Mouse (Mus musculus) midbrain, embryonic 11.5 days (tissue): ENCODE results near the gene Irf3. TPM values are rescaled to one million over a fixed set of nuclear protein-coding genes. Genes with fewer than 3 reads are reported as not detected.

Source experiments
- ATAC-seq: fragments of 200-750 bp; cut with Nextera tagmentation; 2 replicates; pipeline ENCODE4 v1.8.0; 2017; ENCODE audit warnings: moderate TSS enrichment, moderate library complexity; ENCODE audit not compliant: low FRiP score
- DNase-seq: peaks from one replicate; pipeline ENCODE4 v3.0.0; 2015; ENCODE audit warnings: low spot score; ENCODE audit errors: missing footprints
- H3K27ac ChIP-seq: fragments of 300-500 bp; sonication (generic); 2 replicates; pipeline ENCODE4 v1.5.1; 2014; ENCODE audit warnings: low read depth, low read length
- H3K27me3 ChIP-seq: fragments of 300-500 bp; sonication (generic); 2 replicates; pipeline ENCODE4 v1.6.1; 2014; ENCODE audit warnings: mild to moderate bottlenecking, low read length, moderate library complexity, mixed read lengths; ENCODE audit not compliant: control insufficient read depth, insufficient read depth
- H3K36me3 ChIP-seq: fragments of 300-500 bp; sonication (generic); 2 replicates; pipeline ENCODE4 v1.6.1; 2014; ENCODE audit warnings: mild to moderate bottlenecking, low read length, moderate library complexity, mixed read lengths; ENCODE audit not compliant: control insufficient read depth, insufficient read depth
- H3K4me1 ChIP-seq: fragments of 300-500 bp; sonication (generic); 2 replicates; pipeline ENCODE4 v1.6.1; 2014; ENCODE audit warnings: low read length; ENCODE audit not compliant: control insufficient read depth, insufficient read depth
- H3K4me2 ChIP-seq: fragments of 300-500 bp; sonication (generic); 2 replicates; pipeline ENCODE4 v1.6.1; 2014; ENCODE audit warnings: mild to moderate bottlenecking, moderate library complexity
- H3K4me3 ChIP-seq: fragments of 300-500 bp; sonication (generic); 2 replicates; pipeline ENCODE4 v1.5.1; 2014; ENCODE audit warnings: low read depth, low read length
- H3K9ac ChIP-seq: fragments of 300-500 bp; sonication (generic); 2 replicates; pipeline ENCODE4 v1.6.1; 2014; ENCODE audit warnings: low read length
- H3K9me3 ChIP-seq: fragments of 300-500 bp; sonication (generic); 2 replicates; pipeline ENCODE4 v1.6.1; 2016; ENCODE audit warnings: low read length; ENCODE audit not compliant: control insufficient read depth
- WGBS: fragments of 180-500 bp; shearing (Covaris S2); extraction: QIAGEN DNeasy Blood & Tissue Kit; methylation state at CpG from one replicate; pipeline ENCODE4 v1.1.7; 2014; 5-methylcytosine and 5-hydroxymethylcytosine counted together
- polyA plus RNA-seq: library from polyadenylated mRNA; unstranded; fragments of >200 nt; fragmentation: Nextera tagmentation; extraction: Ambion mirVana; gene quantifications from 2 replicates; pipeline ENCODE4 v1.2.1, GENCODE M21; 2014

Irf3 gene
- polyA plus RNA-seq, 1 experiment from 2014 or later: 65.9 TPM

DNA sequence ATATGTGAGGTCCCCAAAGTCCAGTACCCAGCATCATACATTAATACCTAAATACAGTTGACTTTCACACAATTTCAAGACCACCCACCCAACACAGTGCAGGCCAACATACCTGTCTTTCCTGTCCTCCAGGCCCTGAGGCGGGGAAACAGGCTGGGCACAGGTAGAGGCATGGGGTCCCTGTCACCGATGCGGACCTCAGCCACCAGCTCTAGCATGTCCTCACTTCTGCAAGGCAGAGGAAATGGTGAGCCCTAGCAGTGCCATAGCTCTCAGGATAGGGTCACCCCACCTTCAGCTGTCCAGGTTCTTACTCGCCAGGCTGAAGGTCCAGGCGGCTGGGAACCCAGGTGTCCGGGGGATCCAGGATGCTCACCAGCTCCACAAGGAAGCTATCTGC lies 14.6 kb downstream of the Irf3 start:
- H3K4me1 ChIP-seq: peaks cover 12% of the 10 kb centered on the region
- DNase-seq (no peak), ATAC-seq (no peak)
- H3K9ac ChIP-seq: no peak overlapping the region
- H3K27ac ChIP-seq: no peak overlapping the region
- H3K9me3 ChIP-seq: no peaks in the 10 kb centered on the region
- no peak overlapping the region for H3K4me2 ChIP-seq
- H3K36me3 ChIP-seq: peaks cover 35% of the 10 kb centered on the region
- no peaks in the 10 kb centered on the region for H3K27me3 ChIP-seq
- WGBS: 92% methylated on average over 6 of the region's 6 CpGs
- no peak overlapping the region for H3K4me3 ChIP-seq

DNA sequence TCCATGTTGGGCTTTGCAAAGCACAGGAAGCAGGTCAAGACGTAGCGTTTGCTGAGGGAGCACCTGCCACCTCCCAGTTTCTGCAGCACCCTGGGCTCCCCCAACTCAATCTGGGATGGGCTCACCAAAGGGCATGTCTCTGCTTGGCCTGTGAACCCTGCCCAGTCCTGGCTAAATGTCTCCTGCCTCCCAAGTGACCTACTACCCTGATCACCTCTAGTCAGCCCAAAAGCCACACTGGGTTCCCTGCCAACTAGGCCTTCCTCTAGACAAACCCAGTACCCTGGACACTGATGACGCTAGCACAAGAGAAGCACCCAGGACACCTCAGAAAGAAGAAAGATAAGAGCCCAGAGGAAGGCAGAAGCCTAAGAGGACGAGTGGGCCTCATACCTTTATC lies 15.4 kb downstream of the Irf3 start:
- Histone ChIP-seq H3K4me3 (no peak overlapping the region), H3K4me2 (no peak overlapping the region), H3K9me3 (no peaks in the 10 kb centered on the region), H3K9ac (no peak overlapping the region), H3K4me1 (peaks cover 13% of the 10 kb centered on the region), H3K36me3 (peaks cover 28% of the 10 kb centered on the region), H3K27me3 (no peaks in the 10 kb centered on the region), H3K27ac (no peak overlapping the region)
- 90% methylated on average over 4 of the region's 4 CpGs for WGBS
- DNase-seq (no peak), ATAC-seq (no peak)

DNA sequence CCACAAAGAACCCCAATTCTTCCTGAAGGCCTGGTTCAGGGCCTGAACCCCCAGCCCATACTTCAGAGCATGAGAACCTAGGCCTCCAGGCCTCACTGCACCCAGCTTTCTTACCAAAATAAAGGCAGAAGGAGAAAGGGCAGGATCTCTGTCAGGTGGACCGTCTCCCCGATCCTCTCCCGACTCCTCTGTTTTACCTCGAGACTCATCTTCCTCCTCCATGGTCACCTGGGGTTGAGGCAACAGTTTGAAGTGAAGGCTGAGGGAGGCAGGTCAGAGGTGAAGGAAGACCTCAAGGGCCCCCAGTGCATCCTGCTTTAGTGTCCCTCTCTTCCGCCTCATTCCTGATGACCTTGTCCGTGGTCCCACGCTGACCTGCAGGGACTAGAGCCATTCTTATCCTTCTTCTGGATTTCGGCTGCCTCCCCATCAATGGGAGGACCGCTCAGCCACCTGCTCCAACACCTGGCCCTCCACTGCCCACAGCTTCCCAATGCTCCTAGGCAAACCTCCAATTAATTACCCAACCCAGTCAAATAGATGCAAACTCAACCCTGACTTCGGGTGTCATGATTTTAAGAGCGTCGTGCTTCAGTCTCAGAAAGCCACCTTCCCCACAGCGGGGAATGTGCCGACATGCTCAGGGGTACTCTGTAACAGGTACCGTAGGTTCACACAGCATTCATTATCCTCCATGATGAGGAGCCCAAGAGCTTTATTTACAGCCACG lies 16.1 kb downstream of the Irf3 start:
- H3K27me3 ChIP-seq: no peaks in the 10 kb centered on the region
- WGBS: 97% methylated on average over 16 of the region's 16 CpGs
- H3K36me3 ChIP-seq: peaks cover 21% of the 10 kb centered on the region
- H3K4me3 ChIP-seq: no peak overlapping the region
- H3K4me1 ChIP-seq: peaks cover 17% of the 10 kb centered on the region
- H3K9me3 ChIP-seq: no peaks in the 10 kb centered on the region
- no peak overlapping the region for H3K9ac ChIP-seq
- H3K27ac ChIP-seq: no peak overlapping the region
- DNase-seq (no peak), ATAC-seq (no peak)
- no peak overlapping the region for H3K4me2 ChIP-seq

DNA sequence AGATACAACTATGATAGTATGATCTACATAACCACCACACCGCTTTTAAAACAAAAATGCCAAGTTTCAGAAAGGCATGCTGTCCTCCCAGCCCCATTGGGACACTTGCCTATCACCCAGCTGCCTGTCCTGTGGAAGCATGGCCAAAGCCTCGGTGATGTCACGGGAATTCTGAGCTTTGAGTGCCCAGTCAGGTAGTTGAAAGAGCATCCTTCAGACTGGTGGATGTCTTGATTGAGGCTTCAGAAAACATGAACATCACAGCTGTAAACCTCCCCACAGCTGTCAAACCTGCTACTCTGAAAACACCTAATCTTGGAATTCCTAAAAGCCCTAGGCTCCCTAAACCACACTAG lies 16.6 kb downstream of the Irf3 start:
- ATAC-seq: no peak
- 97% methylated on average over 3 of the region's 3 CpGs for WGBS

DNA sequence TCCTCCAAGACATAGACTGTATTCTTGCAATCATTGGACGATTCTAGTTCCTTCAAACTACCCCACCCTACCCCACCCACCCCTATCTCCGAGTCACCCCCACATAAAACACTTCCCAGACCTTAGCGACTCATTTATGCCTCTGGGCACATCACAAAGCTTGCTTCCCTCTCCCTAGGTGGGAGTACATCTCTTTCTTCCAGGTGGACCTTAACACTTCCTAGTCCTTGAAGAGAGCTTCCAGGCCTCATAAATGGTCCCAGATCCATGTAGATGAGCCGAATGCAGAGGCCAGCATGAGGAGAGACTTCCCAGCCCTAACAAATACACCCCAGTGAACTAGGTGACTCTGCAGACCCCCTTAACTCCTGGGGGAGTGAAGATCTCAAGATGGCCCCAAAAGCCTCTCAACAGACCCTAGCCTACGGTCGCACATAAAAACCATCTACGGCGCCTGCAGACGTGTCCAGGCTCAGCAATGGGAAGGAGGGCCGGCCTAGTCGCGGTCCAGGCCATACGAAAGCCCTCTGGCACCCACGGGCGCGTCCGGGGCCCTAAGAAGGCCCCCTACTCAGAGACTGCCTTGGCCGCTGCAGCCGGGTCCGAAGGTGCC lies 18.0 kb downstream of the Irf3 start:
- H3K4me2 ChIP-seq: peak overlapping the region; percentile 87
- peaks cover 15% of the 10 kb centered on the region for H3K36me3 ChIP-seq
- ATAC-seq (no peak), DNase-seq (no peak)
- peaks cover 17% of the 10 kb centered on the region for H3K4me1 ChIP-seq
- peak overlapping the region; percentile 44; the same call in 1 of the 2 replicates for H3K27ac ChIP-seq
- H3K27me3 ChIP-seq: no peaks in the 10 kb centered on the region
- H3K9me3 ChIP-seq: no peaks in the 10 kb centered on the region
- H3K4me3 ChIP-seq: peak overlapping the region; percentile 96
- peak overlapping the region; percentile 97 for H3K9ac ChIP-seq
- 2% methylated on average over 20 of the region's 20 CpGs for WGBS

More for the DNA sequence above, 16.6 kb downstream of the Irf3 start:
- H3K4me2 ChIP-seq: no peak overlapping the region
- H3K9me3 ChIP-seq: no peaks in the 10 kb centered on the region
- no peak overlapping the region for H3K9ac ChIP-seq
- no peaks in the 10 kb centered on the region for H3K27me3 ChIP-seq
- no peak for DNase-seq
- H3K4me1 ChIP-seq: peaks cover 17% of the 10 kb centered on the region
- no peak overlapping the region for H3K4me3 ChIP-seq
- H3K27ac ChIP-seq: no peak overlapping the region
- H3K36me3 ChIP-seq: peaks cover 21% of the 10 kb centered on the region

DNA sequence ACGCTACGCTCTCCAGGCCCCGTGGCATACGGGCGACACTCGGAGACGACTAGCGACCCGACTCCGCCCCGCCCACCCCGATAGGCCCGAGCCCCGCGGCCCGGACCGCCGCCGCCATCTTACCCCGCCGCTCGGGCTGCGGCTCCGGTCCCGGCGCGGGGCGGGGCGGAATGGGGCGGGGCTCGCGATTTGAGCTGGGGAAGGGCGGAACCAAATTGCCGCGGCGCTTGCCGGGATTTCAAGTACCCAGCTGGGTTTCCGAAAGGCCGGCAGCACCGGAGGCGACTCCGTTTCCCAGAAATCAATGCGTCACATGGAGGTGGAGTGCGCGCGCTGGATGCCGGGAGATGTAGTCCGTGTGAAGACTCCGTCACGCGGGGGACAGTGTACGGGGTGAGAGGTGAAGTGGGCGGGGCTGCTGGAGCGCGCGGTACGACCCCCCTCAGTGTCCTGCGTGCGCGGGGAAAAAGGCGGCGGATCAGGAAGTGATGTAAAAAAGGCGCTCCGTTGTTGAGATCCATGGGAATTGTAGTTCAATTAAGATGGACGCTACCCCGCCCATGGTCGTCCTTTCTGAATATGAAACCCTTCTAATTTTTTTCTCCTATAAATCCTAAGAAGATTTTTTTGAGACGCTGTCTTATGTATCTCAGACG lies 18.6 kb downstream of the Irf3 start, which contains the start of gene Scaf1:
Gene Scaf1, minus strand, starts transcription at position 407 of the 656 bp plus-strand sequence.
- Histone ChIP-seq H3K4me2 (peak within 1 kb of the TSS; percentile 87), H3K27me3 (no peaks in the 10 kb centered on the region), H3K4me3 (peak within 1 kb of the TSS; percentile 96), H3K9me3 (no peaks in the 10 kb centered on the region), H3K27ac (peak within 1 kb of the TSS; percentile 81), H3K4me1 (peaks cover 17% of the 10 kb centered on the region), H3K9ac (peak within 1 kb of the TSS; percentile 97), H3K36me3 (peaks cover 13% of the 10 kb centered on the region)
- under 1% methylated on average over 69 of the region's 69 CpGs for WGBS
- peak; percentile 100 for DNase-seq
- peak; percentile 92 for ATAC-seq

DNA sequence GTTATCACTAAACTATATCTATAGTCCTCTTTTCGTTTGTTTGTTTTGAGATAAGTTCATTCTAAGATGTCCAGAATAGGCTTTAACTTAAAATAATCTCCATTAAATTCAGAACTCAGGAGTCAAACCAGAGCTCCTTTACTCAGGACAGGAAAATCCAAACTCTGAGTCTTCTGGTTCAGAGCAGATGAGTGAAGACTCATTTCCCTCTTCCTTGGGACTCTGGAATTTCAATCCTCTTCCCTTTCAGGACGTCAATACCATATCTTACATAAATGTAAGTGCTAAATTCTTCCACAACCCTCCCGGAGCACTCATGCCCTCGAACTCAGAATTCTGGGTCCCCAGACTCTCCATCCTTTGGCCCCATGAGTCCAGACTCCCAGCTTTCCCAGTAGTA lies 19.3 kb downstream of the Irf3 start:
- whole genome bisulfite sequencing: 5% methylated on average over 4 of the region's 4 CpGs

DNA sequence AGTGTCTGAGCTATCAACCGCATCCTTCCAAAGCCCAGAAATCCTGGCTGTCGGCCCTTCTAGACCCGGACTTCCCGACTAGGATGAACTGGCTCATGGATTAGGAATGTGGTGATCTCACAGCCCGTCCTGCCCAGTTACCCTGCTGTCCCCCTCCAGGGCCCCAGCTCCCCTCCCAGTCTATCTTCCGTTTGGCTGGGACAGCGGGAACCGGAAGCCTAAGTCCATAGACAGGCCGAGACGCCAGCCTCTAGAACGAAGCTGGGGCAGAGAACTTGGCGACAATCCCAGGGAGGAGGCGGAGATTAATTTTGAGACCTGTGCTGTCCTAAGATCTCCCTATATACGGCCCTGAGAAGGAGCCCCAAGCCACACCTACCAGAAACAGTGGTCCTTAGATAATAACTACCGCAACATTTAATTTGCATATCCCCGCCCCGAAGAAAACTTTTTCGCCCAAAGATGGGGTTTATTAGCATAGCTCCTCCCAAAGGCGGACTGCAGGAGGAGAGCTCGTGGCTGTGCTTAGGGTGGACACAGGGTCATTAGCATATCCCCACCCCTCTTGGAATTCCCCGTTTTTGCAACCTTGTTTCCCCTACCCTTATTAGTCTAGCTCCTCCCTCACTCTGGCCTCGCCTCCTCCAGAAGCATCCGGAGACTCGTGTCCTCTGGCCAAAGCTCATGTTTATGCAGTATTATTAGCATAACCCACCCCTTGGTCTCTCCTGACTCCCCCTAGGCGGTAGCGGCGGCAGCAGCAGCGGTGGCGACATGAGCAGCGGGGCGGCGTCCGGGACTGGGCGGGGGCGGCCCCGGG lies 20.0 kb downstream of the Irf3 start, which contains the start of gene Rras:
Gene Rras, plus strand, starts transcription at position 720 of the 820 bp plus-strand sequence.
- no peaks in the 10 kb centered on the region for H3K27me3 ChIP-seq
- peak within 1 kb of the TSS; percentile 96 for H3K4me3 ChIP-seq
- H3K9ac ChIP-seq: peak within 1 kb of the TSS; percentile 63
- H3K9me3 ChIP-seq: no peaks in the 10 kb centered on the region
- WGBS: under 1% methylated on average over 33 of the region's 36 CpGs
- peak; percentile 99 for DNase-seq
- peak within 1 kb of the TSS; percentile 65 for H3K4me2 ChIP-seq
- peaks cover under 1% of the 10 kb centered on the region for H3K36me3 ChIP-seq
- peaks cover 17% of the 10 kb centered on the region for H3K4me1 ChIP-seq
- peak within 1 kb of the TSS; percentile 81 for H3K27ac ChIP-seq
- ATAC-seq: peak; percentile 89

More for the DNA sequence above, 19.3 kb downstream of the Irf3 start:
- Histone ChIP-seq H3K4me1 (peaks cover 17% of the 10 kb centered on the region), H3K36me3 (peaks cover 7% of the 10 kb centered on the region), H3K27ac (peak overlapping the region; percentile 81), H3K27me3 (no peaks in the 10 kb centered on the region), H3K9ac (peak overlapping the region; percentile 58), H3K9me3 (no peaks in the 10 kb centered on the region), H3K4me3 (peak overlapping the region; percentile 96), H3K4me2 (peak overlapping the region; percentile 65)
- DNase-seq (peak; percentile 88), ATAC-seq (no peak)
